Mouse (Mus musculus) CH12.LX (cell line): ENCODE results near the gene Acp2. TPM values are rescaled to one million over a fixed set of nuclear protein-coding genes. Genes with fewer than 3 reads are reported as not detected.

Source experiments
- DNase-seq: peaks from one replicate; pipeline ENCODE4 v3.0.0-alpha.2; 2013; ENCODE audit errors: extremely low read depth
- H3K27ac ChIP-seq: 2 replicates; pipeline ENCODE4 v1.5.1; 2012; ENCODE audit warnings: low read depth, mild to moderate bottlenecking, control low read depth, moderate library complexity; ENCODE audit not compliant: insufficient read depth
- H3K27me3 ChIP-seq: replicated peaks from 2 replicates; pipeline ENCODE3; 2012; ENCODE audit warnings: inconsistent platforms
- H3K36me3 ChIP-seq, 2 experiments: replicated peaks in 1 of 2; 2 replicates each; pipeline versions ENCODE3 to v1.6.1; 2012; ENCODE audit warnings: inconsistent platforms in 1 of 2, low read length in 1 of 2, mild to moderate bottlenecking in 1 of 2, mixed read lengths in 1 of 2, moderate library complexity in 1 of 2; ENCODE audit not compliant: control insufficient read depth in 1 of 2, insufficient read depth in 1 of 2
- H3K4me1 ChIP-seq, 2 experiments: 2 replicates each; pipeline ENCODE4 v1.6.1; 2012; ENCODE audit warnings: inconsistent platforms in 1 of 2, moderate library complexity in 1 of 2; ENCODE audit not compliant: insufficient read depth in 2 of 2, control insufficient read depth in 1 of 2
- H3K4me2 ChIP-seq: 2 replicates; pipeline ENCODE4 v1.6.1; 2012; ENCODE audit warnings: low read depth, mild to moderate bottlenecking, control low read depth; ENCODE audit not compliant: poor library complexity, insufficient read depth, severe bottlenecking
- H3K4me3 ChIP-seq, 3 experiments: fragments of 150-350 bp in 1 of 3; sonication (generic) in 1 of 3; replicated peaks in 1 of 3; 2 replicates each; pipeline versions ENCODE3 to v1.5.1; 2011 to 2012; ENCODE audit warnings: low read depth in 2 of 3, low read length in 2 of 3, mild to moderate bottlenecking in 2 of 3, moderate library complexity in 2 of 3, control low read depth in 1 of 3, improper control_type of control experiment in 1 of 3, inconsistent platforms in 1 of 3, mixed read lengths in 1 of 3; ENCODE audit not compliant: poor library complexity in 1 of 3
- H3K79me2 ChIP-seq: replicated peaks from 2 replicates; pipeline ENCODE4 v1.6.1; 2012; ENCODE audit warnings: mild to moderate bottlenecking, moderate library complexity; ENCODE audit not compliant: control insufficient read depth, poor library complexity, insufficient read depth, severe bottlenecking; ENCODE audit errors: extremely low read depth
- H3K9ac ChIP-seq: 2 replicates; pipeline ENCODE4 v1.6.1; 2012; ENCODE audit warnings: low read depth, mild to moderate bottlenecking, control low read depth, moderate library complexity; ENCODE audit not compliant: insufficient read depth
- H3K9me3 ChIP-seq: replicated peaks from 2 replicates; pipeline ENCODE3; 2012; ENCODE audit warnings: low read length, inconsistent platforms, mixed read lengths
- CHD1 ChIP-seq: IDR thresholded peaks from 2 replicates; pipeline ENCODE4 v1.6.1; 2012; ENCODE audit warnings: low read depth, low read length, improper control_type of control experiment, inconsistent platforms
- EP300 ChIP-seq: IDR thresholded peaks from 2 replicates; pipeline ENCODE4 v1.6.1; 2011; ENCODE audit warnings: low read length, improper control_type of control experiment
- GABPA ChIP-seq: IDR thresholded peaks from 2 replicates; pipeline ENCODE4 v1.6.1; 2012; ENCODE audit warnings: low read depth, low read length, improper control_type of control experiment, inconsistent platforms; ENCODE audit not compliant: insufficient replicate concordance
- IRF4 ChIP-seq: IDR thresholded peaks from 2 replicates; pipeline ENCODE4 v1.6.1; 2014; ENCODE audit warnings: low read depth, mild to moderate bottlenecking, inconsistent platforms, low read length, improper control_type of control experiment
- MAZ ChIP-seq: IDR thresholded peaks from 2 replicates; pipeline ENCODE4 v1.6.1; 2012; ENCODE audit warnings: low read depth, mild to moderate bottlenecking, inconsistent platforms, low read length, improper control_type of control experiment, moderate library complexity
- MEF2A ChIP-seq: IDR thresholded peaks from 2 replicates; pipeline ENCODE4 v1.6.1; 2014; ENCODE audit warnings: low read depth, mild to moderate bottlenecking, inconsistent platforms, low read length, improper control_type of control experiment, borderline replicate concordance
- MXI1 ChIP-seq: IDR thresholded peaks from 2 replicates; pipeline ENCODE4 v1.6.1; 2011; ENCODE audit warnings: mild to moderate bottlenecking, low read depth, low read length, improper control_type of control experiment
- MYC ChIP-seq: IDR thresholded peaks from 2 replicates; pipeline ENCODE4 v1.6.1; 2011; ENCODE audit warnings: low read depth, mild to moderate bottlenecking, improper control_type of control experiment, low read length
- RAD21 ChIP-seq: IDR thresholded peaks from 2 replicates; pipeline ENCODE4 v1.6.1; 2011; ENCODE audit warnings: low read depth, mild to moderate bottlenecking, low read length, improper control_type of control experiment, moderate library complexity
- dilution Hi-C: fragments of 300-500 bp; cut with MboI; formaldehyde crosslinking; loops from 2 replicates; pipeline ENCODE4 v1.14.3; 2020; ENCODE audit warnings: low sequenced_read_pairs; ENCODE audit not compliant: extremely low pct_unique_long_range_greater_than_20kb, extremely low pct_ligation_motif_present
- in situ Hi-C: fragments of 300-500 bp; cut with MboI; formaldehyde crosslinking; loops from 3 replicates; pipeline ENCODE4 v1.14.3; 2019; ENCODE audit warnings: low sequenced_read_pairs, low pct_ligation_motif_present, low pct_unique_long_range_greater_than_20kb, mixed read lengths
- polyA plus RNA-seq: library from polyadenylated mRNA; unstranded; fragments of >175 nt; gene quantifications from 2 replicates; pipeline ENCODE4 v1.2.1, GENCODE M21; 2012; ENCODE audit warnings: low read depth; ENCODE audit not compliant: insufficient read length
- total RNA-seq, 2 experiments: library from RNA; depleted of rRNA; stranded (reverse); fragments of 300-350 nt in 1 of 2; fragments of >200 nt in 1 of 2; gene quantifications; 2 replicates each; pipeline ENCODE4 v1.2.3; 2012 to 2014

Acp2 gene
- total and polyA plus RNA-seq, 3 experiments = 2.4 to 4.2 (median 3.1) TPM

DNA sequence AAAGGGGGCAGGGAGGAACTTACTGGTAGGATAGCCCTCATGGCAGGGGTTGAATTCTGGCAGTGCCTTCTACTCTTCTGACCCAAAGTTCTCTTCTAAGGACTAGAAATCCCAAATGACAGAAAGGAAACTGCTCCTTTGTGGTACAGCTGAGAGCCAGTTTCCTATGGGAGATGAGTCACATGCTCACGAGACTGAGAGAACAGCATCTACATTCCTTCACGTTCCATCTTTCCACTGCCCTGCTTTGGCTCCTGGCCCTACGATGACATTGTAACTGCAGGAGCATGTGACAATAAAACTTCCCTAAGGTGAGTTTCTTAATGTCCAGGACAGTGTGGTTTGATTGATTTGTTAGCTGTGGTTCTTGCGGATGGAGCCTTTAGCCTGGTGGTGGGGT lies 45.7 kb downstream of the Acp2 start:
- in situ Hi-C loops (no loop called here), dilution Hi-C loops (no loop called here)
- H3K4me1 ChIP-seq = peaks cover 11 to 25% of the 10 kb centered on the region in 2 experiments
- no peaks in the 10 kb centered on the region for H3K79me2 ChIP-seq
- H3K27me3 ChIP-seq = no peaks in the 10 kb centered on the region
- H3K9me3 ChIP-seq = no peaks in the 10 kb centered on the region
- no peaks in the 10 kb centered on the region for H3K36me3 ChIP-seq
- no peak overlapping the region for H3K4me3 ChIP-seq
- no peak overlapping the region for H3K4me2 ChIP-seq
- no peak for DNase-seq
- no peak overlapping the region for H3K27ac ChIP-seq
- TF ChIP-seq EP300 (no peak), IRF4 (no peak), MYC (no peak), CHD1 (no peak), GABPA (no peak), RAD21 (no peak)
- no peak overlapping the region for H3K9ac ChIP-seq

DNA sequence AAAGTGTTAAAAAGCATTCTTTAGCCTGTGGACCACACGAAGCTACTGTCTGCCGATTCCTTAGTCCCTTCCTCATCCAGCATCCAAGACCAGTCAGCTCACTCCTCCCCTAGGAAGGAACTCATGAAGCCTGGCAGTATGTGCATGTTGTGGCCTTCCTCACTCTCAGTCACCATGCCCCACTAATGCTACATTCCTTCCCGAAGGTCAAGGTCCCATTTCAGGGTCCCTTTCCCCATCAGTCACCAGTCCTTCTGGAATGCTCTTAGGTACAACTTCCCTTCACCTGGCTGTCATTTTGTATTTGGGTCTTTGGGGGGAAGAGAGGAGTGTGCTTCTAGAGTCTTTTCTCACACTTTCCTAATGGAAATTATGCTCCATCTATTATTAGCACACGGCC lies 49.3 kb downstream of the Acp2 start:
- Histone ChIP-seq H3K4me3 (no peak overlapping the region), H3K79me2 (no peaks in the 10 kb centered on the region), H3K4me2 (no peak overlapping the region), H3K4me1 (peaks cover 9 to 29% of the 10 kb centered on the region in 2 experiments), H3K9ac (no peak overlapping the region), H3K27me3 (no peaks in the 10 kb centered on the region), H3K27ac (no peak overlapping the region), H3K9me3 (no peaks in the 10 kb centered on the region), H3K36me3 (no peaks in the 10 kb centered on the region)
- in situ Hi-C loops = no loop called here
- TF ChIP-seq MXI1 (no peak), MEF2A (peak; percentile 43; the same call in 1 of the 2 replicates)
- no peak for DNase-seq
- dilution Hi-C loops = no loop called here

DNA sequence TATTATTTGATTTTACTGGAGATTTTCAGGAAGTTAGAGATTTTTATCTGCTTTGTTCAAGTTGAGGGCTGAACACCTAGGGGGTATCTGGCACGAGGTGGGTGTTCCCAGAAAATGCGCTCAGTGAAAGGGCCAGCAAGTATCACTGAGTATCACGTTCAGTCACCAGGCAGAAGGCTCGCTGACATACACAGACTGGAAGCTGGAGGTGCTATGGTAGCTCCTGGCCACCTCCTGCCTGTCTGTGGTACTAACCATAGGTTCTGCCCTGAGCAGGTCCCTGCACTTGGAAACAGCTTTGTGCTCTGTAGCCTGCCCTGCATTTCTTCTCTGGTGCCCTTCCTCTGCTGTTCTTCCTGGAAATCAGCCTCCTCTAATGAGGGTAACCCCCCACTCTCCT lies 49.8 kb downstream of the Acp2 start:
- DNase-seq = no peak
- Histone ChIP-seq H3K27ac (no peak overlapping the region), H3K9me3 (no peaks in the 10 kb centered on the region), H3K36me3 (no peaks in the 10 kb centered on the region), H3K4me1 (peaks cover 9 to 29% of the 10 kb centered on the region in 2 experiments), H3K27me3 (peaks cover under 1% of the 10 kb centered on the region), H3K9ac (no peak overlapping the region), H3K4me3 (no peak overlapping the region), H3K79me2 (no peaks in the 10 kb centered on the region), H3K4me2 (no peak overlapping the region)
- dilution Hi-C loops (no loop called here), in situ Hi-C loops (no loop called here)
- no peak for TF ChIP-seq MAZ
- no peak for TF ChIP-seq CHD1
